Mouse (Mus musculus): ENCODE measurements at regions not wholly inside any gene's neighbourhood (a gene's known extent, or its start where the extent isn't known, plus 50 kb on each side); places are given as distances from the start of the nearest gene placed in this dataset.

- TF ChIP-seq CTCF (IDR thresholded peaks at IDR 0.05; ENCODE audit: low read depth) (no peak), EP300 (IDR thresholded peaks at IDR 0.05; ENCODE audit: low read depth) (no peak)
Observed at GRCm38 (mm10) chr16:86578281-86578680, 676.7 kb upstream of the Adamts5 start.

Measured in liver, postnatal 0 days (tissue).